Mouse (Mus musculus): ENCODE measurements around the gene Gm49383.

DNA sequence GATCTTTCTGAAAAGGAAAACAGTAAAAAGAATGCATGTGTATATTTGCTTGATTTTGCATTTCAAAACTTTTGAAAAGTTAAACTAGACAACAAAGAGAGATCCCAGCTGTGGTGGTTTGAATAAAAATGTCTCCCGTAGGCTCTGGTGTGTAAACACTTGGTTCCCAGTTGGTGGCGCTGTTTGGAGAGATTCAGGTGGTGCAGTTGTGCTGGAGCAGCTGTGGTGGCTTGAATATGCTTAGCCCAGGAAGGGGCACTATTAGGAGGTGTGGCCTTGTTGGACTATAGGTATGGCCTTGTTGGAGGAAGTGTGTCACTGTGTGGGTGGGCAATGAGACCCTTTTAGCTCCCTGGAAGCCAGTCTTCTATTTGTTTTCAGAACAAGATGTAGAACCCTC lies 32.3 kb upstream of the Gm49383 start:
- no peak for TF ChIP-seq CHD2 (IDR thresholded peaks at IDR 0.05; ENCODE audit: low read depth, low read length)
- no peak for TF ChIP-seq HCFC1 (IDR thresholded peaks at IDR 0.05; ENCODE audit: borderline replicate concordance, insufficient read depth, low read length)
- no peak for TF ChIP-seq ZC3H11A (IDR thresholded peaks at IDR 0.05; ENCODE audit: borderline replicate concordance, low read depth, low read length)
